Mouse (Mus musculus) cerebellum, postnatal 10 days (tissue): ENCODE measurements around the gene Celf2.

Experiments
- DNase-seq, 2 experiments: peaks; one replicate each; pipeline ENCODE4 v3.0.0; 2021; ENCODE audit warnings: mixed read lengths in 2 of 2

Gene Celf2

GRCm38 (mm10) chr2:6849388-6849787, 660.0 kb downstream of the Celf2 start:
- DNase-seq = peak in 1 of 2 experiments; percentile 46

- DNase-seq = no peak
Observed at GRCm38 (mm10) chr2:6830021-6830420, 679.3 kb downstream of the Celf2 start.

- no peak for DNase-seq
Observed at GRCm38 (mm10) chr2:6827583-6827982, 681.8 kb downstream of the Celf2 start.

- no peak for DNase-seq
Observed at GRCm38 (mm10) chr2:6823021-6823420, 686.3 kb downstream of the Celf2 start.

GRCm38 (mm10) chr2:6821593-6821992, 687.8 kb downstream of the Celf2 start:
- no peak for DNase-seq

GRCm38 (mm10) chr2:6815281-6815680, 694.1 kb downstream of the Celf2 start:
- no peak for DNase-seq

- peak in 1 of 2 experiments; percentile 56 for DNase-seq
Observed at GRCm38 (mm10) chr2:6808736-6809135, 700.6 kb downstream of the Celf2 start.

GRCm38 (mm10) chr2:6796754-6797153, 712.6 kb downstream of the Celf2 start:
- DNase-seq = no peak

GRCm38 (mm10) chr2:6795995-6796588, 713.3 kb downstream of the Celf2 start:
- DNase-seq = no peak

GRCm38 (mm10) chr2:6794858-6795257, 714.5 kb downstream of the Celf2 start:
- no peak for DNase-seq

- DNase-seq = no peak
Observed at GRCm38 (mm10) chr2:6790876-6791275, 718.5 kb downstream of the Celf2 start.

GRCm38 (mm10) chr2:6786494-6787144, 722.7 kb downstream of the Celf2 start:
- peak in 1 of 2 experiments; percentile 25 for DNase-seq

GRCm38 (mm10) chr2:6770214-6770613, 739.1 kb downstream of the Celf2 start:
- no peak for DNase-seq

GRCm38 (mm10) chr2:6762381-6762780, 747.0 kb downstream of the Celf2 start:
- peak; percentile 39 to 47 for DNase-seq

- DNase-seq = no peak
Observed at GRCm38 (mm10) chr2:6743173-6743572, 766.2 kb downstream of the Celf2 start.

- peak in 1 of 2 experiments; percentile 36 for DNase-seq
Observed at GRCm38 (mm10) chr2:6739998-6740668, 769.2 kb downstream of the Celf2 start.

GRCm38 (mm10) chr2:6732026-6732425, 777.3 kb downstream of the Celf2 start:
- DNase-seq = no peak

- peak in 1 of 2 experiments; percentile 41 for DNase-seq
Observed at GRCm38 (mm10) chr2:6730860-6731259, 778.5 kb downstream of the Celf2 start.

GRCm38 (mm10) chr2:6729984-6730383, 779.4 kb downstream of the Celf2 start:
- DNase-seq = peak in 1 of 2 experiments; percentile 29

- DNase-seq = peak; percentile 34 to 42
Observed at GRCm38 (mm10) chr2:6728840-6729252, 780.5 kb downstream of the Celf2 start.

GRCm38 (mm10) chr2:6727366-6727765, 782.0 kb downstream of the Celf2 start:
- DNase-seq = peak; percentile 42 to 46

- peak; percentile 64 to 68 for DNase-seq
Observed at GRCm38 (mm10) chr2:6726071-6726470, 783.3 kb downstream of the Celf2 start.

- DNase-seq = no peak
Observed at GRCm38 (mm10) chr2:6723602-6724001, 785.8 kb downstream of the Celf2 start.
